Mouse (Mus musculus): ENCODE data around the gene Ptf1a.

Ptf1a gene

GRCm38 (mm10) chr2:19444931-19445831, at the start of gene Ptf1a:
Gene Ptf1a, plus strand, starts transcription at chr2:19445663.
- DNase-seq (ENCODE audit: low spot score) = no peak

DNA sequence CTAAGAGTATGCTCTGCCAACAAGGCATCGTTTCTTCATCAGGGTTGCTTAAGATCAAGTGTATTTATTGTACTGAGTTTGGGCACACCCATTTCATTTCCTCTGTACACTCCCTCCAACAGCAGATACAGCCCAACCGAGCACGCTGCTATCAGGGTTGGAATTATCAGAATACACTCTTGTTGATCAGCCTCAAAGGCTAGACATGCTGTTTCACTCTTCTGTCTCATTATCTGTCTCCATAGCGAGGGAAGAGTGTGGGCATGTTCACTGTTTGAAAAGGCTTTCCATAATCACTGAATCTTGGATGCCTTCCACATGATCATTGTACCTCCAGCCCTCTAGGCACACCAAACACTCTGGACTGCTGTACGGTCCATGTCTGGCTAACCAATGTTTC, 40.1 kb upstream of the Ptf1a start:
- DNase-seq (ENCODE audit: low spot score) = no peak

DNA sequence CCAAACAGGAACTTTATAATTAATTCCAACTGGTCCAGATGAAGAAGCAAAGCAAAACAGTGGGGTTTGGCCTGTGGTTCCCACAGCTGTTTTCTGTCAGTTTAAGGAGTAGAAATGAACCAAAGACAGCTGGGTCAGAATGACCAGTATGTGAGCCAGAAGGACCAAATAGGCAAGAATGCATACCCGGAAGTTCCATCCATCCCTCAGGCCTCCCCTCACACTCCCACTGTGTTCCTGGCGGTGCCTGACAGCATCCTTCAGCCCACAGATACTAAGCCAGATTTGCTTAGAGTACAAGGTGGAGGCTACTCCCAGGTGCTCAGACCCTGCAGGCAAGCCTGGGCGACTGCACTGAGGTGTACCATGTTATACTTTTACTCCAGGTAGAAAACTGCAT, 38.9 kb upstream of the Ptf1a start:
- peak; percentile 46 for DNase-seq (ENCODE audit: low spot score)

- DNase-seq (ENCODE audit: low spot score) = no peak
Observed at GRCm38 (mm10) chr2:19414222-19414965, 31.1 kb upstream of the Ptf1a start.

GRCm38 (mm10) chr2:19415063-19415521, 30.4 kb upstream of the Ptf1a start:
- DNase-seq (ENCODE audit: low spot score) = no peak

DNA sequence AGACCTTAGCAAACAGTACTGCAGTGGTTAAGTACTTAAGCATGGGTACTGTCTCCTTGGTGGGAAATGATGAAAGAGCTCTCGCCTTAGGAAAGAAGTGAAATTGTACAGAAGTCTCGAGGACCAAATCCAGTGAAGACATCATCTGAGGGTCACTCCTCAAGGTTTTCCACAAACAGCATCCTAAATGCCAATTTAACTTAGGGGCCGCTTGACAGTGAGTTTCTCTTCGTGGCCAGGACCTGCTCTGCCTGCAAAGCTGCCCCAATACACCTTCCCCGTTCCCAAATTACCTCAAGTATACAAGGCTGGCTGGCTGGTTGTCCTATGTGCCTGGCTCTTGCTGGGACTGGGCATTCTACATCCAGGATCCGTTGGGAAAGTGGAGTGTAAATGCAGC, 29.4 kb upstream of the Ptf1a start:
- no peak for DNase-seq (ENCODE audit: low spot score)

GRCm38 (mm10) chr2:19419686-19420345, 25.6 kb upstream of the Ptf1a start:
- DNase-seq (ENCODE audit: low spot score) = no peak

GRCm38 (mm10) chr2:19422226-19422625, 23.2 kb upstream of the Ptf1a start:
- no peak for DNase-seq (ENCODE audit: low spot score)

DNA sequence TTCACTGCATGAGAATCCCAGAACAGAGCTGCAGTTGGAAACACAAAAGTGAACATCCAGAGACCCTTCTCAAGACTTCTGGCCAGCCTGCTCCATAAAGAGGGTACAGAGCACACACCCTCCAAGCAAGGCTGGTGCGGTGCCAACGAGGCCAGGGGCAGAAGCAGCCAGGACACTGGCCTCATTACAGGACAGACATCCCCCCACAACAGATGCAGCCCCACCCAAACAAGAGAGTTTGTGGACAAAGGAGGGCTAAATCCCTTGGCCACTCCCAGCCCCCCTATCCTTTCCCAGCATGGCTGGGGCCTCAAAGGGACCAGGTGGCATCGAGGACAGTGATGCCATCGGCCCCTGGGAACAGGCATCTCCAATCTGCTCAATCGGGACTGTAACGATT, 22.4 kb upstream of the Ptf1a start:
- no peak for DNase-seq (ENCODE audit: low spot score)

GRCm38 (mm10) chr2:19429031-19429430, 16.4 kb upstream of the Ptf1a start:
- DNase-seq (ENCODE audit: low spot score) = no peak

GRCm38 (mm10) chr2:19429691-19430690, 15.5 kb upstream of the Ptf1a start:
- DNase-seq (ENCODE audit: low spot score) = no peak

DNA sequence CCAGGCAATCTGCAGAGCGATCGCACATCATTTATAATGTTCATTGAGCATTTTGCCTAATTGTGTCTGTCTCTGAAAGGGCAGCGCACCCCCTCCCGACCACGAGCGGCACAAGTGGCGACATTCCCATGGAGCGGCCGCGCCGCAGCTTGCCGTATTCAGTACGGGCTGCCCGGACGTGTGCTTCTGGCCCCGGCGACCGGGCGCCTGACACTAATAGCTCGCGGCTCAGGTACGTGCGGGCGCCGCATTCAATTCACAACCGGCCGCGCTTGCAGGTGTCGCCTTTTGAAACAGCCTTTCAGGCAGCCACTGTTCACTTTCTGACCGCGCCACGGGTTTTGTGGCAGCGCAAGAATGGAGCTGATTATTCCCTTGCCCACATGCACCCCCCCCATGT, 14.7 kb upstream of the Ptf1a start:
- DNase-seq (ENCODE audit: low spot score) = no peak

- DNase-seq (ENCODE audit: low spot score) = no peak
Observed at GRCm38 (mm10) chr2:19431186-19431585, 14.3 kb upstream of the Ptf1a start.

DNA sequence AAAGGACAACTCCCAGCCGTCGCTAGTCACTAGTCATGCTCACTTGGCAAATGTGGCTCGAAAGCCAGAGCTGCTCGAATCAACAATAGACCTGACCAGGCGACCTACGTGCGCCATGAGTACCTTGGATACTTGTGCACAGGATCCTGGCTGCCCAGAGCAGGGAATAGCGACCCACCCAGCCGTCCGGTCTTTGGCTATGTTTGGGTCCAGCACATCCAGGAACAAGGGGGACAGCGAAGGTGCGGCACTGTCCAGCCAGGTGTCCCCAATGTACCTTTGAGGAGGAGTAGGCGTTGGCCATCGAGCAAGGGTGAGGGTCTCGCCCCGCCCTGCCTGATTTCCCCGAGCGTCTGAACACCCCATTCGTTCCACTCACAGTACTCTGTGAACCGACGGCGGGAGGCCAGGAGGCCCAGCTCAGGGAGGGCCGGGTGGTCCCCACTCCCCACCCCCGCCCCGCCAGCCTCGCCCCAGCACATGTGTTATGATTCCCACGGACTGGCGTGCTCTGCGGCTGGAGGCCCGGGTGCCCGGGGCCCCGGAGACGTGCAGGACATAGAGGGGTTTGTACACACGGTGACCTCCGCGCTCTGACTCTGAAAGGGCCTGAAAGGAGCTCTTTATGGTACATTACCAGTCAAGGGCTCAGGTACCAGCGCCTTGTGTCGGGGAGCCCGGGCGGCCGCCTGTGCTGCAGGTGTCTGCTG, 13.7 kb upstream of the Ptf1a start:
- DNase-seq (ENCODE audit: low spot score) = no peak

DNA sequence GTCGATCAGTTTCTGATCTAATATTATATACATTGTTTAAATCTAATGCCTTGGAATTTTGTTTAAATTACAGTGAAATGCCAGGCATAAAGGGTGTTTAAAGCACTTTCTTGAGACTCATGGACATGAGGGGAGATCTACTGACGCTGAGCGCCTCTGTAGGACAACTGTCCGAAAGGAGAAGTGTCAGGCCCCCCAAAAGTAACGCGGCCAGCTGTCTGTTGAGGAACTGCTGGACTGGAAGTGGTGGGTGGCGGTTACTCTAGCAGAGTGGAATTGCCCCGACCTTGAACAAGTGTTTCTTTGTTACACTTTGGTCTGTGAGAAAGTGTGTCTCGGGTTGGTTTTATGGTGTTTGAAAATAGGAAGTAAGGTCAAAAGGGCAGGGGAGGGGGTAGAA, 1.1 kb upstream of the Ptf1a start:
- DNase-seq (ENCODE audit: low spot score) = no peak

- no peak for DNase-seq (ENCODE audit: low spot score)
Observed at GRCm38 (mm10) chr2:19445871-19446501, 523 bp downstream of the Ptf1a start.

DNA sequence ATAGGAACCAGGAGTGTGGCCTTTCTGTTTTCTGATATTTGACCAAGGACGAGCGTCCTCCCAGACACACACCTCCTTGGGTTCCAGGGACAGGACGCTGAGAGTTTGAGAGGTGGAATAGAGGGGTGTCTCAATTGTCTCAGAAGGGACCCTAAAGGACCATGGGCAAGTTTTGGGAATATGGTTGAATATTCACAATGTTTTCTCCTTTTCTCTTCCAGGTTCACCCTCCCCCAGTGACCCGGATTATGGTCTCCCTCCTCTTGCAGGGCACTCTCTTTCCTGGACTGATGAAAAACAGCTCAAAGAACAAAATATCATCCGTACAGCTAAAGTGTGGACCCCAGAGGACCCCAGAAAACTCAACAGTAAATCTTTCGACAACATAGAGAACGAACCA, 1.3 kb downstream of the Ptf1a start:
- DNase-seq (ENCODE audit: low spot score) = no peak

DNA sequence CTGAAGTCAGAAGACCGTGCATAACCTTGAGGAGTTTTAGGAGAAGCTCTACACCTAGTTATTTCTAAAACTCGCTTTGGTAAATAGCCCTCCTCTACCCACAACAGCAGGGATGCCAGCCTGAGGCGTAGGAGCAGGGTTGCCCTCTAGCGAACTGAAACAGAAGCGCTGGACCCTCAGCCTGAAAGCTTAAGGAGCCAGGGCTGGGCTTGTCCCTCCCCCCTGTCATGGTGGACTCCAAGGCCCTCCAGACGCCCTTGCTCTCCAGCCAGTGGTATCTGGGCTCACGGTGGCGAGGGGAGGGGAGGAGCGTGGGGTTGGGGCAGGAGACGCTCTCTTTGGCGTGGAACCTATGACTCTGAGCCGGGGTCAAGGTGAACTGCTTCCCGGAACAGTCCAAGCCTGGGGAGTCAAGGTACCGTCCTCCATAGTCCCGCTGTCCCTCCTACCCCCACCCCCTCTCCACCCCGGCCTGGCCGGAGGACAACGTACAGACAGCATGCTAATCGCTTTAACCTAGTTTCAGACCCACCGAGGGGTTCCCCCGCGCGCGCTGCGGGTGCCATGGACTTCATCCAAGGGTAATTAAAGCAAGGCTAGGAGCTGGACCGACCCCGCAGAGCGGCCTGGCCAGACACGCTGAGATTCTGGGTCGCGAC, 2.7 kb downstream of the Ptf1a start:
- peak; percentile 6 for DNase-seq (ENCODE audit: low spot score)

DNA sequence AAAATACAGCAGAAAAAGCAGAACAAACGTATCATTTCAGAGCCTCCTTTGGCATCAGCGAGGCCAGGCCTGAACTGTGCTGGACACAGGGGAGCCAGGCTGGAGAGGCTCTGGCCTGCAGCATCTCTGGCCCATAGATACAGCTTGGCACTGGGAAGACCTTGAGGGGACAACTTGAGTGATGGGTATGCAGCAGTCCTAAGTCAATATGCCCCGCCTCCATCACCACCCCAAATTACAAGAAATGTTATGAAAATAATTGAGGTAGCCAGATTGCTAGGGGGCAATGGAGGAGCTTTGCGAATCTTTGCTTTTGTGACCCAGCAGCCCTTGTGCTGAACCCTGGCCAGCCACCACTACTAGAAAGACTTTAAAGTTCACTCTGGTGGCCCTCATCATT, 3.8 kb downstream of the Ptf1a start:
- DNase-seq (ENCODE audit: low spot score) = no peak
